Mouse (Mus musculus) Patski (cell line): ENCODE measurements around the gene Ntmt1. TPM values are rescaled to one million over a fixed set of nuclear protein-coding genes. Genes with fewer than 3 reads are reported as not detected.

Experiments used
- ATAC-seq: fragments of 100-300 bp; one replicate; pipeline ENCODE4 v1.8.0; 2021
- CTCF ChIA-PET: fragments of 350-600 bp; sonication (Branson Sonifier 250); formaldehyde crosslinking; loops from one replicate; lab custom pipeline; 2022; ENCODE audit warnings: inconsistent platforms; lab: Charles Lee
- POLR2A ChIA-PET: fragments of 350-600 bp; sonication (Branson Sonifier 250); formaldehyde crosslinking; loops from one replicate; lab custom pipeline; 2022; ENCODE audit warnings: antibody characterized with exemption, inconsistent platforms; lab: Charles Lee
- DNase-seq: peaks from one replicate; pipeline ENCODE4 v3.0.0-alpha.2; 2011; ENCODE audit warnings: low read depth, low spot score
- H3K27me3 ChIP-seq: fragments of 371-371 bp; one replicate; pipeline ENCODE4 v1.5.1; 2021
- CTCF ChIP-seq: fragments of 100-300 bp; IDR thresholded peaks from one replicate; pipeline ENCODE4 v1.5.1; 2021
- in situ Hi-C: fragments of 300-500 bp; cut with MboI; formaldehyde crosslinking; loops from 3 replicates; pipeline ENCODE4 v1.11.1; 2018; ENCODE audit warnings: low pct_unique_long_range_greater_than_20kb, mixed read lengths
- polyA plus RNA-seq: library from polyadenylated mRNA; unstranded; gene quantifications from one replicate; pipeline ENCODE4 v1.2.3, GENCODE M21; 2021

Ntmt1 gene
- polyA plus RNA-seq = 52.7 TPM

DNA sequence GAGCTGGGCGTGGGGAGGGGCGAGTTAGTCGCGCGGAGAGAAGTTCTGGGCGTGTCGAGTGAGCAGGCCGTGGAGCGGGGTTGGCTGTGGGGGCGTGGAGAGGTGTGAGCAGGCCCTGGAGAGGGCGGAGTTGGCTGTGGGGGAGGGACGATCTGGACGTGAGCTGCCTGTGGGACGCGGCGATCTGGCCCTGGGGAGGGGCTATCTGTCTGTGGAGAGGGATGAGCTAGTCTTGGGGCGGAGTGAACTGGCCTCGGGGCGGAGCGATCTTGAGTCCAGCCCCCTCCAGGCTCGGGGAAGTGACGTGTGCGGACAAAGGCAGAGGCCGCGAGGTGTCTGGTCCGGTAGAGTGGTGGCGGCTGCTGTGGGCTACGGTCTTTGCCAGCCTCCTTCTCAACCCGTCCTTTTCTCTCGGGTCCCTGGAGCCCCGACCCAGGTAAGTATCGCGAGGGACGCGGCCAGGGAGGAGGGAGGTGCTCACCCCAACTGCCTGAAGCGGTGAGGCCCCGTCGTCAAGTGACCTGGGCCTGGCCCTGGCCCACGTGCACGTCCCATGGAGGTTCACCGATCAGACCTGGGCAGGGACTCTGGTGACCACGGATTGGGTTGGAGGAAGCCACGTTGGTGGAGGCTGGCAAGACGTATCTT is at the start of gene Ntmt1:
Gene Ntmt1 (plus strand): TSS at position 179 of the 648 bp plus-strand sequence.
- ATAC-seq = peak; percentile 85
- in situ Hi-C loops = no loop called here
- peak; percentile 95 for DNase-seq
- no peak for TF ChIP-seq CTCF
- POLR2A ChIA-PET = interaction anchor here (0.6 to 1.1 kb wide), 4 partner anchors 8 to 89 kb away, joined by 3 read pairs; no protein-coding TSS in a partner anchor
- no peaks in the 10 kb centered on the region for H3K27me3 ChIP-seq
- CTCF ChIA-PET = interaction anchor here (1.0 to 4.1 kb wide), 2 partner anchors 12 to 38 kb away, joined by 3 to 20 read pairs; no protein-coding TSS in a partner anchor

DNA sequence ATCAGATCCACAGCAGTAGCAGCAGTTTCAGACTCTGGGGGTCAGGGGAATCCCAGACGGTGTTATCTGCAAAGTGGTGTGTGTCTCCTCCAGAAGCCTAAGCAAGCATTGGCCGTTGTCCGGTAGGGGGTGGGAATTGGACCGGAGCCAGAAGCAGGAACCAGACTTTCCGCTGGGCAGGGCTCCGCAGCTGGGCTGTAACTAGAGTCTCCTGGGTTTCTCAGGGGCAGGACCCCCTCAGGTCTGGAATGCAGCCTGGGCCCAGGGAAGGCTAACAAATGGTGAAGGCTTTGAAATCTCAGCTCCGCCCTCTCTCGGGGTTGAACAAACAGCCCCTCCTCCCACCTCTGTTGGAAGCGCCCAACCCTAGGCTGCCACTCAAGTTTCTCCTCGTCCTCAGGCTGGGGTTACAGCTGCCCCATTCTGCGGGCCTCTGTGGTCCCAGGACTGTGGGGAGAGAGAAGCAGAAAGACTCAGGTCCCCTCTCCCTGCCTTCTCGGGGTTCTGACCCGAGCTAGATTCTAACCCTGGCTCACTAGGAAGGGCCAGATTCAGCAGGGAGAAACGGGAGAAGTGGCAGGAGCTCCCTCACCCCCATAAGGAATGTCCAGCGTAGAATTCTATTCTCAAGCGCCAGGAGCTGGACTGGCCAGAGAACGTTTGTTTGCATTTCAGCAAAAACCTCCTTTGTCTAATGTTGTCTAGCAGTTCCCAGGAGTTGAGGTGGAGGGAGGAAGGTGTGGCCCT is 49.1 kb upstream of the Ntmt1 start:
- H3K27me3 ChIP-seq = no peaks in the 10 kb centered on the region
- ATAC-seq (peak; percentile 75), DNase-seq (peak; percentile 98)
- POLR2A ChIA-PET = interaction anchor here (0.5 to 6.5 kb wide), 10 partner anchors 14 to 315 kb away, joined by 3 to 77 read pairs (median 4); no protein-coding TSS in a partner anchor
- no peak for TF ChIP-seq CTCF
- in situ Hi-C loops = loop anchor here (5.0 kb wide), 1 partner anchor 36 kb away; no protein-coding TSS in a partner anchor
- CTCF ChIA-PET = interaction anchor here (0.7 to 2.6 kb wide), 8 partner anchors 9 to 318 kb away, joined by 3 to 11 read pairs (median 4); no protein-coding TSS in a partner anchor

DNA sequence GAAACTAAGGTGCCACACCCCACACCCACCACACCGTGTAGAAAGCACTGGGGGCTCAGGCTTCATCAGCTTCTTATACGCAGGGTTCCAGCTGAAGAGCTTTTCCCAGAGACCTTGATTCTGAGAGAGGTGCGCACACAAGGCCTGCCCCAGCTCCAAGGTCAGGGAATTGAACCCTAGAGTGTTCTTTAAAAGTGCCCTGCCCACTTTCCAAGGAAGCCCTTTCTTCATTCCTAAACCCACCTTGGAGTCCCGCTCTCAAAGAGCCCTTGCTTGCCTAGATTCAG is 48.6 kb upstream of the Ntmt1 start:
- CTCF ChIA-PET = interaction anchor here (0.7 to 2.6 kb wide), 8 partner anchors 9 to 318 kb away, joined by 3 to 11 read pairs (median 4); no protein-coding TSS in a partner anchor
- no peak for TF ChIP-seq CTCF
- POLR2A ChIA-PET = interaction anchor here (0.5 to 6.5 kb wide), 13 partner anchors 14 to 323 kb away, joined by 3 to 77 read pairs (median 4); no protein-coding TSS in a partner anchor
- in situ Hi-C loops = loop anchor here (5.0 kb wide), 1 partner anchor 37 kb away; no protein-coding TSS in a partner anchor
- no peak for ATAC-seq
- DNase-seq = no peak
- no peaks in the 10 kb centered on the region for H3K27me3 ChIP-seq

DNA sequence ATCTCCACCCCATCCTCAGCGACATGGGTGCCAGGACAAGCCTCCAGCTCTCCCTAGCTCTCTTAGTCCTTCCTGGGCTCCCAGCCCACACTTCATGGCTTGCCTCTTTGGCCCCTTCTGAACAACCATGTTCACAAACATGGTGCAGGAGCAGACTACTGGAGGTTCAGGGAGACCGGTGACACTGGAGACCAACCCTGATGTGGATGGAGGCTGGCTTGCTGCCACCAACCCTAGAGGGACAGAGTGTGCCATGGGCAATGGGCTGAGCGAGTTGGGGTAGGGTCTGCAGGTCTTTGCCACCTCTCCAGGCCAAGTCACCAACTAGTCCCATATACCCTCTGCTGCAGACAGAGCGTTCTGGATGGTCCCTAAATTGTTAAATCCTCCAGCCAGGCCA is 48.2 kb upstream of the Ntmt1 start:
- DNase-seq (no peak), ATAC-seq (no peak)
- ChIA-PET POLR2A (interaction anchor here (0.5 to 6.5 kb wide), 14 partner anchors 15 to 323 kb away, joined by 3 to 77 read pairs (median 4); no protein-coding TSS in a partner anchor), CTCF (interaction anchor here (1.2 to 2.6 kb wide), 4 partner anchors 15 to 47 kb away, joined by 3 to 11 read pairs (median 6); no protein-coding TSS in a partner anchor)
- no peaks in the 10 kb centered on the region for H3K27me3 ChIP-seq
- in situ Hi-C loops = loop anchor here (5.0 kb wide), 1 partner anchor 37 kb away; no protein-coding TSS in a partner anchor
- TF ChIP-seq CTCF = no peak

DNA sequence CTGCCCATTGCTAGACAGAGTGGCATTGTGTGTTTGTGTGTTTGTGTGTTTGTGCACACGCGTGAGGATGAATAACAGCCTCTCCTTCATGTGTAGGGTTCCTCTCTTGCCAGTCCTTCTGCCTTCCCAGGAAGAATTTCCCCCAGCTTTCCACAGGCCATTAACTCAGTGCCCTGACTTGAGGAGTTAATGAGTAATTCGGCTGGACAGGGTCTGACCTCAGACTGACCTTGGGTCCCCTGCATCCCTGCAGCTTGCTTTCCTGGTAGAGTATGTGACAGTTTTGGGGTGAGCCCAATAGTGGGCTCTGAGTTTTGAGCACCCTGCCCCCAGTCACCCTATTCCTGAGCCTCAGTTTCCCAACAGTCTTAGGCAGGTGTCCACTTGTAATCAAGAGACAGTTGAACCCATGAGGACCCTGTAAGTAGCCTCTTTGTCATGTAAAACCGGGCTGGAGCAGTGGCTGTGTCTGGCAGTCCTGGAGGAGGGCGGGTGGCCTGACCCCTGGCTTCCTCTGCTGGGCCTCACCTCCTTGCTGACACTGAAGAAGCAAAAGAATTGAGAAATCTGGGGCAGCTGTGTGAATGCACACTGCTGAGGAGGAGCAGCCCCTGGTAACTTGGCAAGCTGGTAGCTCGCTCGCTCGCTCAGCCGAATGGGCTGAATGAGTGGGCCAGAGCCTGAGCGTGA is 47.6 kb upstream of the Ntmt1 start:
- ATAC-seq (peak; percentile 14), DNase-seq (peak; percentile 83)
- in situ Hi-C loops = loop anchor here (5.0 kb wide), 1 partner anchor 38 kb away; no protein-coding TSS in a partner anchor
- CTCF ChIA-PET = interaction anchor here (1.9 to 2.6 kb wide), 2 partner anchors 39 to 42 kb away, joined by 7 to 11 read pairs; no protein-coding TSS in a partner anchor
- POLR2A ChIA-PET = interaction anchor here (0.7 to 6.5 kb wide), 12 partner anchors 9 to 324 kb away, joined by 3 to 77 read pairs (median 4); no protein-coding TSS in a partner anchor
- TF ChIP-seq CTCF = no peak
- no peaks in the 10 kb centered on the region for H3K27me3 ChIP-seq

DNA sequence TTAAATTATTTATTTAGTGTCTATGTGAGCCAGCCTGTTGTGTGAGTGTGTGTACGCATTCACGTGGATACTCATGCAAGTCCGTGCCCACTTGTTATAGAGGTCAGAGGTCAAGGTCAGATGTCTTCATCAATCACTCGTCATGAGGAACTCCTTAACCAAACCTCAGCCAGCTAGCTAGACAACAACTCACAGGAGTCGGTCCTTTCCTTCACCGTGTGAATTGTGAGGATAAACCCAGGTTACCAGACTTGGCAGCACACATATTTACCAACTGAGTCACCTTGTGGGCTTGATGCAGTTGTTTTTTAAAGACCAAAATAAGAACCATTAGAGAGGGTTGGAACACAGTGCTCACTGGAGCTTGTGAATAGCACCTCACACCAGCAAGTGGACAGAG is 46.9 kb upstream of the Ntmt1 start:
- ATAC-seq = peak; percentile 27
- ChIA-PET CTCF (interaction anchor here (0.9 to 2.6 kb wide), 3 partner anchors 14 to 45 kb away, joined by 3 to 11 read pairs (median 5); no protein-coding TSS in a partner anchor), POLR2A (interaction anchor here (0.5 to 6.5 kb wide), 7 partner anchors 16 to 322 kb away, joined by 3 to 77 read pairs (median 4); no protein-coding TSS in a partner anchor)
- DNase-seq = peak; percentile 91
- no peaks in the 10 kb centered on the region for H3K27me3 ChIP-seq
- TF ChIP-seq CTCF = no peak
- in situ Hi-C loops = no loop called here

DNA sequence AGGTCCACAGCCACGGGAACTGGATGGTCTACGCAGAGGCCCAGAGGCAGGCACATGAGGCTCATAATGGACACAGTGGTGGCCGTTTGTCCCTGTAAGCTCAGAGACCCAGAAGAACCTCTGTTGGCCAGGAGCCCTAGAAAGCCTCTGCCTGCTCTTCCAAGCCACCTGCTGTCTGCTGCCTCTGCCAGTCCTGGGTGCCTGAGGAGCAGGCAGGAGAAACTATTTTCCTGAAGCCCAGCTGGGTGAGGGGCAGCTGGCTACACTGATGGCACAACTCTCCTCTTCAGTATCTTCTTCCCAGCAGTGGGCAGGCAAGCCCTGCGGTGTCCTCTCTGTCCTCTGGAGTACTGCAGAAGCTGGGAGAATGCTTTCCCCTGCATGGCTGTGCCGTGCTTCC is 41.2 kb upstream of the Ntmt1 start:
- ChIA-PET CTCF (no interaction called here), POLR2A (no interaction called here)
- H3K27me3 ChIP-seq = no peaks in the 10 kb centered on the region
- TF ChIP-seq CTCF = no peak
- DNase-seq = no peak
- ATAC-seq = no peak
- in situ Hi-C loops = no loop called here

DNA sequence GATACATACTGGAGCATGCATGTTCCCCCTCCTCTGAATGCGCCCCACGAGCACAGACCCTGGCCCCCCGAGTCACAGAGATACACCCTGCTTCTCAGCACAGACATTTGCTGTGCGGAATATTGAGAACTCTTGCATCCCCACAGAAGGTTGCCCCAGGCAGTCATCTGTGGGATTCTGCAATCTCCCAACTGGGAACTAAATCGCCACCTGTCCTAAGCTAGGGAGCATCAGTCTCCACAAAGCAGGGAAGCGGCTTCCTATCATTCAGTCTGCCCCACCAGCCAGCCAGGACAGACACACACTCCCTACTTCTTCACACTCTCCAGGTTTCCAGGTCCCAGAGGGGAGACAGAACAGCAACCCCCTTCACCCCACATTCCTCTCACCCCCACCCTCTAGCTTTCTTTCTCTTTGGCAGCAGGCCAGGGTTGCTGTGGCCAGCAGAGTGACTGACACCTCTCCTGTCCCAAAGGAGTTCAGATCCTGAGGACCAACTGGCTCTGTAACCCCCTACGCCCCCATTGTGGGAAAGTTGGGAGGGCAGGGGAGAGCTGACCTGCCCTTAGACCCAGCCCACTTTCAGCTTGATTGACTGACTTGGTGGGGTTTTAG is 39.9 kb upstream of the Ntmt1 start:
- no peaks in the 10 kb centered on the region for H3K27me3 ChIP-seq
- DNase-seq (no peak), ATAC-seq (no peak)
- TF ChIP-seq CTCF = no peak
- ChIA-PET CTCF (interaction anchor here (1.0 to 1.3 kb wide), 2 partner anchors 9 to 21 kb away, joined by 3 read pairs; no protein-coding TSS in a partner anchor), POLR2A (interaction anchor here (0.6 kb wide), 1 partner anchor 379 kb away, joined by 3 read pairs; no protein-coding TSS in a partner anchor)
- in situ Hi-C loops = no loop called here

DNA sequence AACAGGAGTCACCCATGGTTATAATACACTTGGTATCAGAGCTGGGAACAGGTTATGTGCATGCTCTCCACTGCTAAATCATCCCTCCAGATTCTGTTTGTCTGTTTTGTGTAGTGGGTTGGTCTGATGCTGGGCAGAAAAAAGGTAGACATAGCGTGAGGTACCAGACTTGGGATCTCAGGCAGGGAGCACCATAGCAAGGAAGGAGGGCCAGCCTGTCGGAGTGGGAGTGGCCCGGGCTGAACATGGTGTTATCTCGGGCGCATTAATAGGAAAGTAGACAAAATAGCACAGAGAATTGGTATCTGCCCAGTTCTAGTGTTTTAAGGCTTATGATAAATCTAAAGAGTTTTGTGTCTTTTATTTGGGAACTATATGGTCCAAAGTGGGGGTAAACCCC is 39.1 kb upstream of the Ntmt1 start:
- no peak for ATAC-seq
- CTCF ChIA-PET = interaction anchor here (1.0 kb wide), 1 partner anchor 20 kb away, joined by 3 read pairs; no protein-coding TSS in a partner anchor
- H3K27me3 ChIP-seq = no peaks in the 10 kb centered on the region
- DNase-seq = no peak
- in situ Hi-C loops = no loop called here
- no peak for TF ChIP-seq CTCF
- POLR2A ChIA-PET = interaction anchor here (0.6 to 1.3 kb wide), 2 partner anchors 9 to 380 kb away, joined by 3 to 4 read pairs; no protein-coding TSS in a partner anchor
